Mouse (Mus musculus) stomach, postnatal 0 days (tissue): ENCODE data around the gene Fbxo8.

Experiments
- CTCF ChIP-seq: IDR thresholded peaks from 2 replicates; pipeline ENCODE4 v1.5.1; 2016; ENCODE audit warnings: antibody characterized with exemption, low read depth, mild to moderate bottlenecking, moderate library complexity
- EP300 ChIP-seq: optimal IDR thresholded peaks from 2 replicates; pipeline ENCODE3; 2016; ENCODE audit warnings: antibody characterized with exemption

DNA sequence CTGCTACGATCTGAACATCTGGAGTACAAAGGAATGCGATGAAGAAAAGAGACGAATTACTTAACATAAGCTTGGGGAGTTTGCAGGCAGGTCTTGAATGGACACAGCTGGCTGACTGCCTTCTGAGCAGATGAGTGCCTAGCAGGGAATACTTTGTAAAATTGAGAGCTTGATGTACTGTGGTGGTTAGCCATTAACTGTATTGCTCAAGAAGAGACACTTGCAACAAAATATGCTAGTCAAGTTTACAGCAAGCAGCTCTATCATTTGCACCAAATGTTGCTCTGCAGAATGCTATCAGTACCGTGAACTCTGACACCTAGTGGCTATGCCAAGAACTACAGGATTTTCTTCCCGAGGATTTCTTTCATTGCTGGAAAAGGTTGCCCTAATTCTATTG, 64.1 kb downstream of the Fbxo8 start:
- TF ChIP-seq CTCF (peak; percentile 86), EP300 (no peak)
